Mouse (Mus musculus) cortical plate, adult 2 months (tissue): Measurements from ENCODE around the gene Cd70.

Experiments used
- CTCF ChIP-seq: fragments of 200-500 bp; IDR thresholded peaks from 2 replicates; pipeline ENCODE4 v1.5.1; 2011; ENCODE audit warnings: mild to moderate bottlenecking, control low read depth, low read length; ENCODE audit not compliant: insufficient read depth; ENCODE audit errors: extremely low read depth
- POLR2A ChIP-seq: fragments of 200-500 bp; IDR thresholded peaks from 2 replicates; pipeline ENCODE4 v1.6.1; 2011; ENCODE audit warnings: mild to moderate bottlenecking, low read length, control low read depth; ENCODE audit not compliant: insufficient read depth; ENCODE audit errors: extremely low read depth

- TF ChIP-seq CTCF (no peak), POLR2A (no peak)
Observed at GRCm38 (mm10) chr17:57131793-57132192, 17.8 kb downstream of the Cd70 start.
